Mouse (Mus musculus) granulocyte monocyte progenitor cell, adult 5-6 weeks (primary cell): ENCODE measurements around the gene Ccdc71. TPM values are rescaled to one million over a fixed set of nuclear protein-coding genes. Genes with fewer than 3 reads are reported as not detected.

Source experiments
- ATAC-seq: replicated peaks from 2 replicates; pipeline ENCODE4 v1.8.0; 2016; ENCODE audit warnings: mild to moderate bottlenecking, moderate TSS enrichment, inconsistent platforms; ENCODE audit not compliant: poor library complexity, severe bottlenecking
- total RNA-seq, 2 experiments: library from RNA; stranded (forward) in 1 of 2; stranded (reverse) in 1 of 2; fragments of 200-712, 200-1000 nt in 1 of 2; fragments of >200 nt in 1 of 2; fragmentation: Nextera tagmentation in 1 of 2; gene quantifications; 2 replicates each; pipeline ENCODE4 v1.2.3; 2014 to 2017

Ccdc71 gene
- total RNA-seq, 2 experiments from 2014 or later: 17.9 to 23.5 TPM

GRCm38 (mm10) chr9:108486973-108487530, 26.7 kb downstream of the Ccdc71 start:
- no peak for ATAC-seq

GRCm38 (mm10) chr9:108488403-108488802, 28.1 kb downstream of the Ccdc71 start:
- ATAC-seq: no peak

GRCm38 (mm10) chr9:108489215-108489614, 28.9 kb downstream of the Ccdc71 start:
- no peak for ATAC-seq

GRCm38 (mm10) chr9:108489702-108490558, 29.6 kb downstream of the Ccdc71 start:
- ATAC-seq: no peak

GRCm38 (mm10) chr9:108490559-108491285, 30.4 kb downstream of the Ccdc71 start, which contains the start of gene Usp19:
Gene Usp19, plus strand, starts transcription at chr9:108490602.
- ATAC-seq: peak; percentile 81

- no peak for ATAC-seq
These were observed 30.9 kb downstream of the Ccdc71 start for GRCm38 (mm10) chr9:108491286-108491580.

GRCm38 (mm10) chr9:108492043-108492750, 31.9 kb downstream of the Ccdc71 start:
- ATAC-seq: peak; percentile 71

GRCm38 (mm10) chr9:108493246-108493645, 32.9 kb downstream of the Ccdc71 start:
- ATAC-seq: no peak

- no peak for ATAC-seq
These were observed 34.0 kb downstream of the Ccdc71 start for GRCm38 (mm10) chr9:108494146-108494825.

GRCm38 (mm10) chr9:108494905-108495304, 34.6 kb downstream of the Ccdc71 start:
- ATAC-seq: no peak

GRCm38 (mm10) chr9:108499231-108499630, 38.9 kb downstream of the Ccdc71 start:
- no peak for ATAC-seq

- no peak for ATAC-seq
These were observed 39.6 kb downstream of the Ccdc71 start for GRCm38 (mm10) chr9:108499943-108500342.

- no peak for ATAC-seq
These were observed 46.6 kb downstream of the Ccdc71 start for GRCm38 (mm10) chr9:108506901-108507300.

- peak; percentile 97 for ATAC-seq
These were observed 47.5 kb downstream of the Ccdc71 start, which contains the start of gene Qars for GRCm38 (mm10) chr9:108507619-108508434. Gene Qars, plus strand, starts transcription at chr9:108507706.

- ATAC-seq: no peak
These were observed 48.4 kb downstream of the Ccdc71 start for GRCm38 (mm10) chr9:108508776-108509175.
